Mouse (Mus musculus) urinary bladder, postnatal 4 days (tissue): ENCODE measurements around the gene Ddah1.
A peak's percentile ranks its signal among the peaks of the same experiment; 100 is the strongest.

Source experiments
- DNase-seq, 2 experiments: peaks; one replicate each; pipeline ENCODE4 v3.0.0; 2021 to 2022; ENCODE audit warnings: low spot score in 2 of 2

Gene Ddah1

GRCm38 (mm10) chr3:145758561-145759378 lies at the start of gene Ddah1:
Ddah1 (plus strand) TSS chr3:145758675.
- DNase-seq: peak; percentile 55 to 64

- DNase-seq: no peak
These were observed 42.6 kb upstream of the Ddah1 start for GRCm38 (mm10) chr3:145715923-145716322.

GRCm38 (mm10) chr3:145719660-145720059 lies 38.8 kb upstream of the Ddah1 start:
- DNase-seq: no peak

GRCm38 (mm10) chr3:145725078-145725477 lies 33.4 kb upstream of the Ddah1 start:
- DNase-seq: no peak

- DNase-seq: no peak
These were observed 30.1 kb upstream of the Ddah1 start for GRCm38 (mm10) chr3:145728336-145728735.

- DNase-seq: no peak
These were observed 28.9 kb upstream of the Ddah1 start for GRCm38 (mm10) chr3:145729531-145729930.

- DNase-seq: no peak
These were observed 28.4 kb upstream of the Ddah1 start for GRCm38 (mm10) chr3:145730092-145730491.

GRCm38 (mm10) chr3:145734857-145735256 lies 23.6 kb upstream of the Ddah1 start:
- DNase-seq: no peak

- DNase-seq: no peak
These were observed 21.9 kb upstream of the Ddah1 start for GRCm38 (mm10) chr3:145736562-145736961.

- no peak for DNase-seq
These were observed 19.8 kb upstream of the Ddah1 start for GRCm38 (mm10) chr3:145738662-145739061.

GRCm38 (mm10) chr3:145739904-145740303 lies 18.6 kb upstream of the Ddah1 start:
- no peak for DNase-seq

- no peak for DNase-seq
These were observed 15.4 kb upstream of the Ddah1 start for GRCm38 (mm10) chr3:145743050-145743449.

GRCm38 (mm10) chr3:145743476-145744027 lies 14.9 kb upstream of the Ddah1 start:
- DNase-seq: no peak

GRCm38 (mm10) chr3:145748626-145749025 lies 9.8 kb upstream of the Ddah1 start:
- DNase-seq: no peak

- no peak for DNase-seq
These were observed 2.0 kb upstream of the Ddah1 start for GRCm38 (mm10) chr3:145756457-145756856.

- DNase-seq: no peak
These were observed 1.3 kb upstream of the Ddah1 start for GRCm38 (mm10) chr3:145757177-145757576.

GRCm38 (mm10) chr3:145757844-145758243 lies 631 bp upstream of the Ddah1 start:
- no peak for DNase-seq

- DNase-seq: no peak
These were observed 1.1 kb downstream of the Ddah1 start for GRCm38 (mm10) chr3:145759379-145760209.

GRCm38 (mm10) chr3:145760547-145760946 lies 2.1 kb downstream of the Ddah1 start:
- DNase-seq: no peak

- DNase-seq: no peak
These were observed 3.2 kb downstream of the Ddah1 start for GRCm38 (mm10) chr3:145761501-145762170.

GRCm38 (mm10) chr3:145762957-145763641 lies 4.6 kb downstream of the Ddah1 start:
- DNase-seq: no peak
